Mouse (Mus musculus) monocyte, adult 2 months (primary cell): ENCODE results near the gene Rbm12b1.
"Not testable (repeated sequence)": the region's sequence is repeated elsewhere in the genome, so short reads cannot be mapped to it uniquely, and the experiment has no call there.

Experiments
- DNase-seq, 2 experiments: peaks; one replicate each; pipeline ENCODE4 v3.0.0; 2022; ENCODE audit warnings: low spot score in 2 of 2, low read depth in 1 of 2

The Rbm12b1 gene

GRCm38 (mm10) chr4:12140141-12140567, at the start of gene Rbm12b1:
Gene Rbm12b1 (plus strand): TSS chr4:12140264.
- peak; percentile 18 to 43 for DNase-seq

GRCm38 (mm10) chr4:12140592-12141062, 563 bp downstream of the Rbm12b1 start:
- DNase-seq, result not testable (repeated sequence)

GRCm38 (mm10) chr4:12141516-12141915, 1.5 kb downstream of the Rbm12b1 start:
- DNase-seq, result not testable (repeated sequence)

GRCm38 (mm10) chr4:12147660-12148059, 7.6 kb downstream of the Rbm12b1 start:
- DNase-seq, result no peak

- no peak for DNase-seq
Measured at GRCm38 (mm10) chr4:12170986-12171317, 30.9 kb downstream of the Rbm12b1 start.

GRCm38 (mm10) chr4:12171318-12172091, 31.4 kb downstream of the Rbm12b1 start, which contains the start of gene Fam92a:
Gene Fam92a (minus strand): TSS chr4:12172015.
- DNase-seq, result no peak

GRCm38 (mm10) chr4:12178992-12179391, 38.9 kb downstream of the Rbm12b1 start:
- DNase-seq, result no peak
